Mouse (Mus musculus): Measurements from ENCODE around the gene Nek9.

DNA sequence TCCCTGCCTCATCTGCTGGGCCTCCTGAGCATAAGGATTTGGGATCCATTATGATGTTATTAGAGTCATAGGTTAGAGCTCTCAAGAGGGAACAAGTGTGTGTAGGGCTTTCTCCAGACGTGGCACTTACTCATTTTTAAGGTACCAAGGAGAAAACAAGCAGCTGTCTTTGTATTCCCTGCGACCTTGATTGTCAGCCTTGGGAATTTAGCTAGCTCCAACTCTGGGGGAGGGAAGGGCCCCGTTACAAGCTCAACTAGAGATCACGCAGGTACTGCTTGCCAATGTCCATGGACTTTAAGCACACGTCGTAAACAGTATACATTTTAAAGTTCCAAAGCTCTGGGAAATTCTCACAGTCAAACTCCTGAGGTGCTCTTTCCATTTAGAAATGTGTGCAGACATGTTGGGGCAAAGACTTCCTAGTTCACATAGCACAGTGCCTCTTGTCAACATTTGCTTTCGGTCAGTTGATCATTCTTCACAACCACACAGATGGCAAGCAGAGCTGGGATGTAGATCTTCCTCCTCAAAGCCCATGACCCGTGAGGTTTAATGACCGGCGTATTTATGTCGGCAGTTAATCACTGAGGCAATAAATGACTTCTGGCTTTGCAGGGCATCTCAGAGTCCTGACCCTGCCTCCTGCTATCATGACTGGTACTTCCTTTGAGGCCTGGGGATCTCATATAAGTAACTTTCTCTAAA lies 40.9 kb downstream of the Nek9 start:
- no peak for TF ChIP-seq CTCF (IDR thresholded peaks at IDR 0.05; ENCODE audit: low read depth, low read length)
- no peak for TF ChIP-seq POLR2A (IDR thresholded peaks at IDR 0.05; ENCODE audit: extremely low read depth, insufficient read depth, low read length)

Measured in liver, adult 2 months (tissue).